Mouse (Mus musculus): ENCODE measurements at regions not wholly inside any gene's neighbourhood (a gene's known extent, or its start where the extent isn't known, plus 50 kb on each side); places are given as distances from the start of the nearest gene placed in this dataset.

DNA sequence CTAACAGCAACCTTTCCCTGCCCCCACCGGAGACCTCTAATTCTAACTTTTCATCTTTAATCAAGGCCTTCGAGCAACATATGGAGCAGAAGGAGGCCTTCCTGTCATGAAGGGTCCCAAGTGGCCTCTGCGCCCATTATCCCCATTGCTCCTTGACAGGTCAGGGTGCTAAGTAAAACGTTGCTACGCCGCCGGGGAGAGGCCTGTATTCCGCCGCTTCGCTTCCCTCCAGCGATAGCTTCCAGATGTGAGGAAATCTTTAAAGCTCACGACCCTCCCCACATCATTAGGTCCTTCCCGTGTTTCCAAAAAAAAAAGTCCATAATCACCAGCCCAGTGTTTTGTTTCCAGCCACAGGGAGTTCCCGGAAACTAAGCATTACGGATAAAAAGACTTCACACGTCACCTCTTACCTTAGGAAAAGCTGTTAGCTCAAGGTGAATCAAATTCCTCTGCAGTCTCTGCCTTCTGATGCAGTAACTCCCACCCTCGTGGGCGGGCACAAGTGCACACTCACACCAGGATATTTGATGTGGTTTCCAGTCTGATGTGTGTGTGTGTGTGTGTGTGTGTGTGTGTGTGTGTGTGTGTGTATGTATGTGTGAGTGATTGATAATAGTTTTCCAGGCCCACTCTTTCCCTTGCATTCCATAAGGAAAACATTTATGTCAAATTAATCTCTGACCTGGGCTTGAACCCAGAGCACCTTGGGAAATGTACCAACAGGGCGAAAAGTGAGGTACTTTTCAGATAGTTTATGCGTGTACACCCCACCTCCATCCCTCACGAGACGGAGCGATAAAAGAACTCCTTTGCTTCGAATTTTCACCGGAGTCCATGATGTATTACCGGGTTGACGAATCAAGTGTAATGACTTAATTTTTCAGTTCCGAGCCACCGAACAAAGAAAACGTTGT is 107.5 kb downstream of the Gm45692 start:
- no peak for ATAC-seq

DNA sequence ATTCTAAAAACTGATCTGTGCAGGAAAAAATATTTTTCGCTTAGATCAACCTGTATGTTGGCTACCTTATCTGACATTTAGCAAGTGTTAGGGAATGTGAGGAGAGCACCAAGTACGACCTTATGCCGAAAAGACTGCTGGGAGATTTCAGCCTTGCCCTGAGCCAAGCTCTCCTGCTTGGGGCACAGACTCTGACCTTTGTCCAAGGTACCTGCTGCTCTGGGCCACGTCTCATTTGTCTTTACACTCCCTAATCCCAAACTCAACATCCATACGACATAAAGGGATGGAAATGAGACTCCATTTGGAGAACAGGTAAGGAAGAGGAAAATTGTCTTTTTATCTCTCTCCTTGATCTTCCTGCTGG is 108.2 kb downstream of the Gm45692 start:
- ATAC-seq = no peak

- no peak for ATAC-seq
Observed at GRCm38 (mm10) chr8:26229548-26229947, 110.2 kb downstream of the Gm45692 start.

GRCm38 (mm10) chr8:26239075-26239474 is 119.7 kb downstream of the Gm45692 start:
- ATAC-seq = no peak

- ATAC-seq = no peak
Observed at GRCm38 (mm10) chr8:26239604-26240003, 120.3 kb downstream of the Gm45692 start.

DNA sequence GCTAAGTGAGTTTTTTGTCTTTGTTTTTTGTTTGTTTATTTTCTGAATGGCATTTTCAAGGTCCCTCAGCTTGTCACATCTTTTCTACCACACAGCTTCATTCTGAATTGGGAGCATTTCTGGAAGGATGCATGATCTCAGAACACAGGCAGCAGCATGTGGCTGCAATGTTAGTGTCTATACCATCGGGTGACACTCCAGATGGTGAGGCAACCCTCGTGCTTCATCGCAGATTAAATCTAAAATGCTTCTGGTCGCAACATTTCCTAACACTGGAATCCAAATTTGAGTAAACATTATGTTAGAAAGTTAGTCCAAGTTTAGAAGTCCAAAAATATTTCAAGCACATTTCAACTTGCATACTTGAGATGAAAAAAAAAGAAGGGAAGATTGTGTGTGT is 124.4 kb downstream of the Gm45692 start:
- ATAC-seq = no peak

DNA sequence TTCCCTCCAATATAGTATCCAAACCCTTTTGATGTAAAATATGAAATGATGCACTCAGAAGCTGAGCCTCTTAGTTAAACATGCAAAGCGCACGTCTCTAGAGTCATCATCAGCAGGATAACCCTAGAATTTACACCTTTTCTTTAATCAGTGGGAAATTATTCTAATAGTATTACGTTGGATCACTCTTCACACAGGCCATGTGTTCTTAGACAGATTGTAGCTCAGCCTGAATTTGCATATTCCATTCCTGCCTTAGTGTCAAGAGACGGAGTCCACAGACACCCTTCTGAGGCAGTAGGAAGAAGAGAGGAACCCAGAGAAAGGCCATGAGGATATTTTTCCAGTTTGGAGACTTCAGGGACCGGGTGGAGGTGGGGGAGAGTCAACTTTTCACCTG is 125.0 kb downstream of the Gm45692 start:
- no peak for ATAC-seq

- ATAC-seq = no peak
Observed at GRCm38 (mm10) chr8:26255191-26255669, 135.9 kb downstream of the Gm45692 start.

- ATAC-seq = no peak
Observed at GRCm38 (mm10) chr8:26260294-26260693, 141.0 kb downstream of the Gm45692 start.

GRCm38 (mm10) chr8:26262536-26262935 is 143.2 kb downstream of the Gm45692 start:
- ATAC-seq = no peak

DNA sequence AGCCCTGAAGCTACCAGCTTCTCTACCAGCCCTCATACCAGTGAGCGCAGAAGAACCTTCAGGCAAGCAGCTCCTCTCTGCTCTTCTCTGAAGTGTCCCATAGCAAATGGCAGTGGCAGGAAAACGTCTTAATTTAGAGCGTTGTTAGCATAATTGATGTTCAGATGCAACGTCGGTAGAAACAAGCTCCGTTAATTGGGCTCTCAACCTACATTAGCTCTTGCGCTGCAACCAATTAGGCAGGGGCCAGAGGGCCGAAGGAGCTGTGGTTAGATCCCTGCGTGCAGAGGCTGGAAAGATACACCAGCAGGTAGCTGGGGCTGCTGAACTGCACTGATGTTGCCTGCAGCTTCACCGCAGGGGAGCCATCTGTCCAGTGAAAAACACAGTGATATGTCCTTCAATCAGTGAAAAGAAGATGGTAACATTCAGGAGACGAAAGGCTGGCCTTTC is 145.6 kb downstream of the Gm45692 start:
- ATAC-seq = no peak

GRCm38 (mm10) chr8:26265366-26265765 is 146.0 kb downstream of the Gm45692 start:
- no peak for ATAC-seq

- ATAC-seq = no peak
Observed at GRCm38 (mm10) chr8:26266384-26266783, 147.1 kb downstream of the Gm45692 start.

DNA sequence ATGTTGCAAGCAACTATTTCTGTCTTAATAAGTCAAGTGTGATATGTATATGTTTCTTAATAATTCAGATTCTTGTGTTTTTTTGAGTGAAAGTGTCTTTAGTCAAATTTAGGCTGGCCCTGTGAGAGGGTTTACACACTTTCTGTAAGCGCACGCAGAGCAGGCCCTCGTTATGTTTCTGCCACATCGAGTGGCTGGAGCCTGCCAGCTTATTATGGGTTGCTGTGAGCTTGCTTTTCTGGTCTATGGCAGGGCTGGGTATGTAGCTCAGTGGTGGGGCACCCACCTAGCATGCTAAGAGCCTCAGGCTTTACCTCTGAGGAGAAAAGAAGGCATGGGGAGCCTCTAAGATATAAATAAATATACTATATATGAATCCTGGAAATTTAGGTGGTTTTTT is 148.2 kb downstream of the Gm45692 start:
- ATAC-seq = no peak

- ATAC-seq = no peak
Observed at GRCm38 (mm10) chr8:26268751-26269415, 149.5 kb downstream of the Gm45692 start.

DNA sequence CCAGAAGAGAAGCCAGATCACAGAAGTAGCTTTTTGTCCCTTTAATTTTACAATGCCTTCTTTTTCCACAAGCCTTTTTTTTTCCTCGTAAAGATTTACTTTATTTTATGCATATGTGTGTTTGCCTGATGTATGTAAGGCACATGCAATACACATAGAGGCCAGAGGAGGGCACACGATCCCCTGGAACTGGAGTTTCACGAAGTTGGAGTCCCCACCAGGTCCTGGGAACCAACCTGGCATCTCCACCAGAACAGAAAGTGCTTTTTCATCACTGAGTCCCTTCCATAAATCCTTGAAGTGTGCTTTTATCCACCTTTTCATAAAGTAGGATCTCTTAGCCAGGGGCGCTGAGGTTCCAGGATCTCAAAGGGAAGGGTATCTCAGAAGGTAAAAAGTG is 152.8 kb downstream of the Gm45692 start:
- no peak for ATAC-seq

DNA sequence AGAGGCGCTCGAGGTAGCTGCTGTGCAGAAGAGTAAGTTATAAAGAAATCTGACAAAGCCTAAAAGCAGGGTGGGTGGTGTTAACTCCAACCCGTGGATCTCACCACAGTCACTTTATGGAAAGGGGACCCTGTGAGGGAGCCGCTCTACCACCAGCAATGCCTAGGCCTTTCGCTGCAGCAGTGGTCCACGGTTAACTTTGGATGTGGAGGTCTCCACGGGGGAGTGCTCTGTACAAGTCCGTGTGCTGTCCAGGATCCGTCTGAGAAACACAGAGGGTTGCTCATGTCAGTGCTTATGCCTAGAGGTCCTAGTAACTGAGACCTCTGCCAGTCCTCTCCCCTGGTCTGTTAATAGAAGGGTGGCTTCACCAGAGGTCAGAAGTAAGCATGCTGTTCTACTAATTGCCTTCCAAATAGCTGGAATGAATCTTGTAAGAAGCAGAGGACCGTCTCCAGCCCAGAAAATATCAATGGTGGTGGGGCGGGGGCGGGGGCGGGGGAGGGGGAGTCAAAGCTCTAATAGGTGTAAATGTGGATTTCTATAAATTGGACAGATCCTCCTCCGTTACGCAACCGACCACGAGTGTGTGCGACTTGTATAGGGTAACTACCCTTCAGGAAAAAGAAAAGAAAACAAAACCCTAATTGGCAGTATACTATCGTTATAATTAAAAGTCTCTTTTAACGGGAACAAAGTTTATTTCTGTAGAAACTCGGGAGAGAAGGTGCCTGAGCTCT is 153.5 kb downstream of the Gm45692 start:
- ATAC-seq = no peak

DNA sequence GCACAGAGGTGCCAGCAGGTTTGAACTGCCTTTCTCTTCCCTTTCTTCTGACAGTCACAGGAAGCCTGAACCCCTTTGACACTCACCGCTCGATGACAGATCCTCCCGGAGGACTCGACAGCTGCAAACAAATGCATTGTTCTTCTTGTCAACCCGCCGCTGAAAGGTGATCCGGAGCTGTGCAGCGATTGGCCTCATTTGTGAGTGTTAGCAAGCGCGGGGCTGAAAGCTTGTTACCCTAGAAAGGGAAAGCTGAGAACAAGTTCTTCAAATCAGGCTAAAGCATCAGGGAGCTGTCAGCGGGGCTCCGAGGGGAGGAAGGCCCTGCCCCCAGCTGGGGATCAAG is 154.1 kb downstream of the Gm45692 start:
- ATAC-seq = no peak

- no peak for ATAC-seq
Observed at GRCm38 (mm10) chr8:26273792-26274191, 154.5 kb downstream of the Gm45692 start.

DNA sequence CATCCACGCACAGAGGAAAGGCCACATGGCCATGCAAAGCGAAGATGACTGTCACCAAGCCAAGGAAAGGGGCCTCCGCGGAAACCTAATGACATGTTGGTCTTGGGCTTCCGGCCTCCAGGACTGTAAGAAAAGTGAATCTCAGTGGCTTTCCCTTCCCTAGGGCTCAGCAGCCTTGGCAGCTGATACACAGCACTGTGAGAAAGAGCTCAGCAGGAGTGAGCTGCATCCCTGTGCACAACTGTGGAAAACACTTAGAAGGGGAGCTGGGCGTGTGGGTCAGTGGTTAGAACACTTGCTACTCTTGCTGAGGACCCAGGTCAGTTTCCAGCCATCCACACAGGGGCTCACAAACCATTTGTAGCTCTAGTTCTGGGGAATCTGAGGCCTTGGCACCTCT is 155.1 kb downstream of the Gm45692 start:
- ATAC-seq = no peak

GRCm38 (mm10) chr8:26282156-26282935 is 163.0 kb downstream of the Gm45692 start:
- no peak for ATAC-seq

- no peak for ATAC-seq
Observed at GRCm38 (mm10) chr8:26283957-26284356, 164.6 kb downstream of the Gm45692 start.

- no peak for ATAC-seq
Observed at GRCm38 (mm10) chr8:26287665-26288064, 168.3 kb downstream of the Gm45692 start.
